Mouse (Mus musculus) G1E (cell line): ENCODE results near the gene Stim2. TPM values are rescaled to one million over a fixed set of nuclear protein-coding genes. Genes with fewer than 3 reads are reported as not detected.
A peak's percentile ranks its signal among the peaks of the same experiment; 100 is the strongest.

Source experiments
- ATAC-seq: 2 replicates; pipeline ENCODE4 v1.8.0; 2016; ENCODE audit warnings: mild to moderate bottlenecking; ENCODE audit not compliant: insufficient number of reproducible peaks, poor library complexity, low FRiP score, severe bottlenecking; ENCODE audit errors: extremely low read depth
- DNase-seq: peaks from one replicate; pipeline ENCODE4 v3.0.0; 2012; ENCODE audit warnings: low spot score
- H3K27me3 ChIP-seq: 2 replicates; pipeline ENCODE4 v1.6.1; 2012; ENCODE audit warnings: mild to moderate bottlenecking, low read length, inconsistent platforms; ENCODE audit not compliant: insufficient read depth
- H3K36me3 ChIP-seq: replicated peaks from 2 replicates; pipeline ENCODE3; 2012; ENCODE audit warnings: mild to moderate bottlenecking, inconsistent platforms
- H3K4me1 ChIP-seq: 2 replicates; pipeline ENCODE4 v1.6.1; 2012; ENCODE audit warnings: low read depth, low read length, inconsistent platforms, mixed read lengths; ENCODE audit not compliant: insufficient read depth
- H3K4me3 ChIP-seq: 2 replicates; pipeline ENCODE4 v1.5.1; 2012; ENCODE audit warnings: low read depth, mild to moderate bottlenecking, inconsistent platforms, low read length, moderate library complexity, mixed read lengths
- H3K9me3 ChIP-seq: replicated peaks from 2 replicates; pipeline ENCODE4 v1.6.1; 2012; ENCODE audit warnings: inconsistent platforms
- CTCF ChIP-seq: IDR thresholded peaks from 2 replicates; pipeline ENCODE4 v1.5.1; 2012; ENCODE audit warnings: low read depth, low read length, inconsistent platforms, mixed read lengths
- GATA1 ChIP-seq: IDR thresholded peaks from 2 replicates; pipeline ENCODE4 v1.6.1; 2012; ENCODE audit warnings: borderline replicate concordance, low read length, inconsistent platforms, mixed read lengths
- GATA2 ChIP-seq: IDR thresholded peaks from 2 replicates; pipeline ENCODE4 v1.6.1; 2012; ENCODE audit warnings: low read depth, low read length, inconsistent platforms, borderline replicate concordance
- POLR2AphosphoS5 ChIP-seq: IDR thresholded peaks from 2 replicates; pipeline ENCODE4 v1.6.1; 2012; ENCODE audit warnings: low read depth, low read length, inconsistent platforms; ENCODE audit not compliant: insufficient replicate concordance
- TAL1 ChIP-seq: conservative IDR thresholded peaks from 2 replicates; pipeline ENCODE4 v1.6.1; 2012; ENCODE audit warnings: low read depth, low read length, inconsistent platforms, mixed read lengths
- polyA plus RNA-seq: library from polyadenylated mRNA; stranded (reverse); fragments of >175 nt; gene quantifications from 2 replicates; pipeline ENCODE4 v1.2.3, GENCODE M21; 2012
- total RNA-seq, 2 experiments: library from RNA; stranded (forward) in 1 of 2; stranded (reverse) in 1 of 2; fragments of 200-1000 nt in 1 of 2; fragments of >200 nt in 1 of 2; fragmentation: Nextera tagmentation in 1 of 2; gene quantifications; 2 replicates each; pipeline ENCODE4 v1.2.3; 2014 to 2017

The Stim2 gene
- total and polyA plus RNA-seq, 3 experiments, result 11.2 to 22.9 (median 12.0) TPM

GRCm38 (mm10) chr5:54106669-54107068 is 108.4 kb downstream of the Stim2 start:
- Histone ChIP-seq H3K4me1 (peaks cover 4% of the 10 kb centered on the region; the same call in 1 of the 2 replicates), H3K4me3 (no peak overlapping the region), H3K9me3 (no peaks in the 10 kb centered on the region), H3K27me3 (no peaks in the 10 kb centered on the region), H3K36me3 (peaks cover 49% of the 10 kb centered on the region)
- no peak for TF ChIP-seq CTCF
- ATAC-seq, result no peak
- DNase-seq, result no peak

DNA sequence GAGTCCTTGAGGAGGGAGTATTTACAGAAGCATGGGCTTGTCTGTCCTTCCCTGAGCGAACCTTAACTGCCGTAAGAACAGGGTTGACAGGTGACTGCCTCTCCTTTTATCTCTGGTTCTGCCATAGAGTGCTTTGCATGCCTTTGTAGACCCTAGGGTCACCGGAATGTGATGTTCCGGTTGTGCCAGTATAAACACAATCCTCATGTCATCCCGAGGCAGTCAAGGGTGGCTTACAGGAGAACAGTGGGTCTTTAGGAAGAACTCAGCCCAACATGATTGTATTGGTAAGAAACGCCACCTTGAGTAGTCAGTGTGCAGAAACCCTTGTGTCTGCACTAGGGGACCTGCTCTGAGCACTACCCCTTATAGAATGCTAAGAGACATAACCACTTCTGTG is 108.8 kb downstream of the Stim2 start:
- no peak for DNase-seq
- no peaks in the 10 kb centered on the region for H3K9me3 ChIP-seq
- TF ChIP-seq CTCF (no peak), TAL1 (no peak), GATA2 (no peak)
- peaks cover 3% of the 10 kb centered on the region; the same call in 1 of the 2 replicates for H3K4me1 ChIP-seq
- no peak overlapping the region for H3K4me3 ChIP-seq
- no peaks in the 10 kb centered on the region for H3K27me3 ChIP-seq
- H3K36me3 ChIP-seq, result peaks cover 52% of the 10 kb centered on the region
- ATAC-seq, result no peak

- peaks cover 46% of the 10 kb centered on the region for H3K36me3 ChIP-seq
- H3K27me3 ChIP-seq, result no peaks in the 10 kb centered on the region
- H3K4me3 ChIP-seq, result no peak overlapping the region
- no peaks in the 10 kb centered on the region for H3K9me3 ChIP-seq
- TF ChIP-seq CTCF (no peak), POLR2AphosphoS5 (no peak), GATA2 (no peak), TAL1 (no peak), GATA1 (no peak)
- no peak for DNase-seq
- no peaks in the 10 kb centered on the region; the same call in 1 of the 2 replicates for H3K4me1 ChIP-seq
- no peak for ATAC-seq
These were observed 110.8 kb downstream of the Stim2 start for GRCm38 (mm10) chr5:54109096-54109495.

DNA sequence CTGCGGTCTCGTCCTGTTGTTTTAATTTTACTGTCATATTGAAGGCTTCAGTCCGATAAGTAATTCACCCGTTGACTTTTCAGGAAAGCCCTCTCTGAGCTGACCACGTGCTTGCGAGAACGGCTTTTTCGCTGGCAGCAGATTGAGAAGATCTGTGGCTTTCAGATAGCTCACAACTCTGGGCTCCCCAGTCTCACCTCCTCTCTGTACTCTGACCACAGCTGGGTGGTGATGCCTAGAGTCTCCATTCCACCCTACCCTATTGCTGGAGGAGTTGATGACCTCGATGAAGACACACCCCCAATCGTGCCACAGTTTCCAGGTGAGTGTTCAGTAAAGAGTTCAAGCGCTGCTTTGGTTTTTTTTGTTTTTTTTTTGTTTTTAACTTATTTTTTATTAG is 112.5 kb downstream of the Stim2 start:
- Histone ChIP-seq H3K27me3 (no peaks in the 10 kb centered on the region), H3K36me3 (peaks cover 44% of the 10 kb centered on the region), H3K4me3 (no peak overlapping the region), H3K9me3 (no peaks in the 10 kb centered on the region), H3K4me1 (no peaks in the 10 kb centered on the region; the same call in 1 of the 2 replicates)
- TF ChIP-seq CTCF, result no peak
- TF ChIP-seq TAL1, result no peak
- TF ChIP-seq POLR2AphosphoS5, result no peak
- TF ChIP-seq GATA1, result no peak
- TF ChIP-seq GATA2, result no peak
- ATAC-seq (no peak), DNase-seq (no peak)

DNA sequence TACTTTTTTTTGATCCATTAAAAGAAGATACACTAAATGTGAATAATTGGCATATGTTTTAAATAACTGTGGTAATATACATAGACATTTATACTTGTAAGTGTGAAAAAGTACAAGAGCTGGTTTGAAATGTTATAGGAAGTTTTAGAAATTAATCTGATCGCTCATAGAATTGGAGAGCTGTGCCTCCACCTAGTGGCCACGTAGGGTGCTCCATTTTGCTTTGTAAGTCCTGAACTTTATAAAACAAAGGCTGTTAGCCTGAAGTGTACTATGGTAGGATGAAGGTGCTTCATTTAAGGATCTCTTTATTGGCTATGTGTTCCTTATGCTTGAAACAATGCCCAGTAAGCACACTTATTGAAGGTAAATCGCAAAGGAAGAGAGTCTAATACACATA is 115.0 kb downstream of the Stim2 start:
- Histone ChIP-seq H3K4me3 (no peak overlapping the region), H3K27me3 (no peaks in the 10 kb centered on the region), H3K36me3 (peaks cover 53% of the 10 kb centered on the region), H3K9me3 (no peaks in the 10 kb centered on the region), H3K4me1 (no peaks in the 10 kb centered on the region; the same call in 1 of the 2 replicates)
- TF ChIP-seq GATA2 (no peak), CTCF (peak; percentile 44; the same call in 1 of the 2 replicates), TAL1 (no peak)
- 0 out of 2 replicates have a peak, but pooled peaks have one; percentile 15 for ATAC-seq
- DNase-seq, result no peak

DNA sequence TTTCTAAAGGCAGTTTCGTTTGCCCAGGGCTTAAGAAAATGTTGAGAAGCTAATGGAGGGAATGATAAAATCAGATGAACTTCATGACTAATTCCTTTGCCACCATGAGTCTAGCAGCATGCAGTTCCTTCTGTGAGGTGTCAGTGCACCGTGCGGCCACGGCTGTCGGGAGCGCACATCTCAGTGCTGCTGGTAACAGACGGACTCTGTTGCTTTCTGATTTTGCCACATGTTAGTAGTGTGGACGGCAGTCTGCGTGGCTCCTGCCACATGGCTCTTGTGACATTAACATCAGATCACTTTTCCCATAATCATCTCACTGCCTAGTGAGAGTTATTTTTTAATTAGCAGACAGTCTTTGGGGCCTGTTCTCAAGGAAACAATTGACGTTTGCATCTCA is 118.2 kb downstream of the Stim2 start:
- H3K36me3 ChIP-seq, result peaks cover 55% of the 10 kb centered on the region
- H3K27me3 ChIP-seq, result no peaks in the 10 kb centered on the region
- DNase-seq, result no peak
- no peak for ATAC-seq
- no peaks in the 10 kb centered on the region for H3K4me1 ChIP-seq
- H3K9me3 ChIP-seq, result no peaks in the 10 kb centered on the region
- H3K4me3 ChIP-seq, result no peak overlapping the region
- TF ChIP-seq TAL1, result no peak
- TF ChIP-seq POLR2AphosphoS5, result no peak
- no peak for TF ChIP-seq GATA2

- Histone ChIP-seq H3K27me3 (no peaks in the 10 kb centered on the region), H3K36me3 (peaks cover 51% of the 10 kb centered on the region), H3K4me1 (no peaks in the 10 kb centered on the region), H3K4me3 (no peak overlapping the region), H3K9me3 (no peaks in the 10 kb centered on the region)
- ATAC-seq (no peak), DNase-seq (no peak)
- TF ChIP-seq POLR2AphosphoS5 (no peak), CTCF (no peak), GATA2 (no peak), GATA1 (no peak), TAL1 (no peak)
These were observed 120.3 kb downstream of the Stim2 start for GRCm38 (mm10) chr5:54118410-54119212.
